Mouse (Mus musculus) T-helper 17 cell (primary cell): ENCODE measurements around the gene Trio.

Experiments used
- in situ Hi-C, 2 experiments: fragments of 300-600 bp; cut with MboI, MseI; formaldehyde crosslinking; loops; 1 replicate in 1 of 2; 2 replicates in 1 of 2; pipeline ENCODE4 v1.15.1; 2025; ENCODE audit warnings: high pct_unique_total_duplicates in 2 of 2

The Trio gene

GRCm38 (mm10) chr15:27890666-27891065 lies 135.0 kb downstream of the Trio start:
- in situ Hi-C loops: no loop called here

GRCm38 (mm10) chr15:27888153-27888552 lies 137.5 kb downstream of the Trio start:
- in situ Hi-C loops: loop anchor here in 1 of 2 experiments (10.0 kb wide), 1 partner anchor 133 kb away; no protein-coding TSS in a partner anchor

GRCm38 (mm10) chr15:27886992-27887391 lies 138.7 kb downstream of the Trio start:
- in situ Hi-C loops: loop anchor here in 1 of 2 experiments (10.0 kb wide), 1 partner anchor 132 kb away; no protein-coding TSS in a partner anchor

GRCm38 (mm10) chr15:27884347-27885250 lies 141.0 kb downstream of the Trio start:
- in situ Hi-C loops: loop anchor here (5.0 to 10.0 kb wide), 2 partner anchors 130 to 567 kb away; no protein-coding TSS in a partner anchor

- in situ Hi-C loops: loop anchor here (5.0 to 10.0 kb wide), 2 partner anchors 129 to 567 kb away; no protein-coding TSS in a partner anchor
Measured at GRCm38 (mm10) chr15:27883881-27884280, 141.8 kb downstream of the Trio start.

- in situ Hi-C loops: loop anchor here (5.0 to 10.0 kb wide), 2 partner anchors 128 to 566 kb away; no protein-coding TSS in a partner anchor
Measured at GRCm38 (mm10) chr15:27882898-27883297, 142.8 kb downstream of the Trio start.

- in situ Hi-C loops: no loop called here
Measured at GRCm38 (mm10) chr15:27877831-27878230, 147.8 kb downstream of the Trio start.

GRCm38 (mm10) chr15:27876327-27876726 lies 149.3 kb downstream of the Trio start:
- in situ Hi-C loops: no loop called here

GRCm38 (mm10) chr15:27875753-27876152 lies 149.9 kb downstream of the Trio start:
- in situ Hi-C loops: no loop called here

- in situ Hi-C loops: no loop called here
Measured at GRCm38 (mm10) chr15:27873747-27874320, 151.8 kb downstream of the Trio start.

- in situ Hi-C loops: no loop called here
Measured at GRCm38 (mm10) chr15:27872286-27872685, 153.4 kb downstream of the Trio start.

- in situ Hi-C loops: no loop called here
Measured at GRCm38 (mm10) chr15:27871708-27872107, 153.9 kb downstream of the Trio start.

- in situ Hi-C loops: no loop called here
Measured at GRCm38 (mm10) chr15:27871260-27871659, 154.4 kb downstream of the Trio start.

GRCm38 (mm10) chr15:27869001-27869400 lies 156.6 kb downstream of the Trio start:
- in situ Hi-C loops: no loop called here

- in situ Hi-C loops: no loop called here
Measured at GRCm38 (mm10) chr15:27867831-27868230, 157.8 kb downstream of the Trio start.

GRCm38 (mm10) chr15:27866471-27866870 lies 159.2 kb downstream of the Trio start:
- in situ Hi-C loops: no loop called here

- in situ Hi-C loops: no loop called here
Measured at GRCm38 (mm10) chr15:27866053-27866452, 159.6 kb downstream of the Trio start.

GRCm38 (mm10) chr15:27864397-27864796 lies 161.3 kb downstream of the Trio start:
- in situ Hi-C loops: no loop called here

- in situ Hi-C loops: no loop called here
Measured at GRCm38 (mm10) chr15:27862949-27863348, 162.7 kb downstream of the Trio start.

GRCm38 (mm10) chr15:27860439-27860838 lies 165.2 kb downstream of the Trio start:
- in situ Hi-C loops: no loop called here

GRCm38 (mm10) chr15:27859590-27859989 lies 166.1 kb downstream of the Trio start:
- in situ Hi-C loops: no loop called here

GRCm38 (mm10) chr15:27859115-27859514 lies 166.5 kb downstream of the Trio start:
- in situ Hi-C loops: no loop called here
